Mouse (Mus musculus) forebrain, embryonic 11.5 days (tissue): ENCODE data around the gene Lrig3. TPM values are rescaled to one million over a fixed set of nuclear protein-coding genes. Genes with fewer than 3 reads are reported as not detected.
A peak's percentile ranks its signal among the peaks of the same experiment; 100 is the strongest.

Experiments
- ATAC-seq: fragments of 200-750 bp; cut with Nextera tagmentation; replicated peaks from 2 replicates; pipeline ENCODE4 v1.8.0; 2017; ENCODE audit warnings: moderate TSS enrichment; ENCODE audit not compliant: low FRiP score
- DNase-seq: peaks from one replicate; pipeline ENCODE4 v3.0.0-alpha.2; 2017; ENCODE audit warnings: low spot score
- H3K27ac ChIP-seq: fragments of 300-500 bp; sonication (generic); 2 replicates; pipeline ENCODE4 v1.5.1; 2014; ENCODE audit warnings: low read depth, low read length
- H3K27me3 ChIP-seq: fragments of 300-500 bp; sonication (generic); 2 replicates; pipeline ENCODE4 v1.6.1; 2014; ENCODE audit warnings: mild to moderate bottlenecking, low read length, mixed read lengths; ENCODE audit not compliant: control insufficient read depth, insufficient read depth
- H3K36me3 ChIP-seq: fragments of 300-500 bp; sonication (generic); 2 replicates; pipeline ENCODE4 v1.6.1; 2014; ENCODE audit warnings: mild to moderate bottlenecking, low read length, moderate library complexity, mixed read lengths; ENCODE audit not compliant: control insufficient read depth, insufficient read depth
- H3K4me1 ChIP-seq: fragments of 300-500 bp; sonication (generic); replicated peaks from 2 replicates; pipeline ENCODE4 v1.6.1; 2014; ENCODE audit warnings: low read length, mixed read lengths; ENCODE audit not compliant: control insufficient read depth, insufficient read depth
- H3K4me2 ChIP-seq: fragments of 300-500 bp; sonication (generic); 2 replicates; pipeline ENCODE4 v1.6.1; 2014; ENCODE audit warnings: low read depth, mild to moderate bottlenecking, low read length, moderate library complexity, mixed read lengths; ENCODE audit not compliant: severe bottlenecking
- H3K4me3 ChIP-seq: fragments of 300-500 bp; sonication (generic); 2 replicates; pipeline ENCODE4 v1.5.1; 2014; ENCODE audit warnings: low read depth, low read length
- H3K9ac ChIP-seq: fragments of 300-500 bp; sonication (generic); 2 replicates; pipeline ENCODE4 v1.6.1; 2014; ENCODE audit warnings: low read length
- H3K9me3 ChIP-seq: fragments of 300-500 bp; sonication (generic); 2 replicates; pipeline ENCODE4 v1.6.1; 2016; ENCODE audit warnings: low read length, mixed read lengths; ENCODE audit not compliant: control insufficient read depth
- WGBS: fragments of 180-500 bp; shearing (Covaris S2); extraction: QIAGEN DNeasy Blood & Tissue Kit; methylation state at CpG from one replicate; pipeline ENCODE4 v1.1.7; 2014; 5-methylcytosine and 5-hydroxymethylcytosine counted together
- polyA plus RNA-seq: library from polyadenylated mRNA; unstranded; fragments of >200 nt; fragmentation: Nextera tagmentation; extraction: Ambion mirVana; gene quantifications from 2 replicates; pipeline ENCODE4 v1.2.1, GENCODE M21; 2014

The Lrig3 gene
- polyA plus RNA-seq, 1 experiment from 2014 or later, result 10.9 TPM

GRCm38 (mm10) chr10:125937517-125938497 is 28.2 kb upstream of the Lrig3 start:
- ATAC-seq (no peak), DNase-seq (no peak)
- no peaks in the 10 kb centered on the region for H3K36me3 ChIP-seq
- H3K4me1 ChIP-seq, result no peaks in the 10 kb centered on the region; the same call in 1 of the 2 replicates
- H3K9ac ChIP-seq, result no peak overlapping the region
- H3K4me3 ChIP-seq, result no peak overlapping the region
- no peaks in the 10 kb centered on the region for H3K9me3 ChIP-seq
- H3K27ac ChIP-seq, result no peak overlapping the region
- no peak overlapping the region for H3K4me2 ChIP-seq
- H3K27me3 ChIP-seq, result no peaks in the 10 kb centered on the region
- 79% methylated on average over 11 of the region's 11 CpGs for WGBS

DNA sequence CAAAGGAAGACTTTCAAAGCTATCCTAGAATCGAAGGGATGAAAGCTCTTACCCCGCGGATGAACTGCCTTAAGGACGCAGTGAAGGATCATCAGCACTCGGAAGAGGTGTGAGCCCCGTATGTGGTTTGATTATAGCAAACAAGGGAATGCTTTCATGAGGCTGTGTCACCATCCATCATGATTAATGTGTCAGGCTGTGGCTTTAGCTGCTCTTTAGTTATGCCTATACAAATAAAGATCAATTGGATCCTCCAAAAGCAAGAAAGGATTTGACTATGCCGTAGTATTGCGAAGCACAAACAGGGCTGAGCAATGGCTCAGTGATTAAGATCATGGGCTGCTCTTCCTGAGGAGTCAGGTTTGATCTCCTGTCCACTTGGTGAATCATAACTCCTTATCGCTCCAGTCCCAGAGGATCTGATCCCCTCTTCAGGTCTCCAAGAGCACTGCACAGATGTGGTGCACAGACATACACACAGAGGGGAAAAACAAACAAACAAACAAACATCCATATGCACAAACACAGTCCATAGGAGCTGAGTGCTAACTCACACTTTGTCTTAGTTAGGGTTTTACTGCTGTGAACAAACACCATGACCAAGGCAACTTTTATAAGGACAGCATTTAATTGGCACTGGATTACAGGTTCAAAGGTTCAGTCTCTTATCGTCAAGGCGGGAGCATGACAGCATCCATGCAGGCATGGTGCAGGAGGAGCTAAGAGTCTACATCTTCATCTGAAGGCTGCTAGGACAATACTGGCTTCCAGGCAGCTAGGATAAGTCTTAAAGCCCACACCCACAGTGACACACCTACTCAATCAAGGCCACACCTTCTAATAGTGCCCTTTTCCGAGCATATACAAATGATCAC is 27.2 kb upstream of the Lrig3 start:
- Histone ChIP-seq H3K4me3 (no peak overlapping the region), H3K36me3 (no peaks in the 10 kb centered on the region), H3K9me3 (no peaks in the 10 kb centered on the region), H3K4me2 (no peak overlapping the region), H3K9ac (no peak overlapping the region), H3K27me3 (no peaks in the 10 kb centered on the region), H3K27ac (no peak overlapping the region), H3K4me1 (no peaks in the 10 kb centered on the region; the same call in 1 of the 2 replicates)
- DNase-seq (no peak), ATAC-seq (no peak)
- 92% methylated on average over 12 of the region's 12 CpGs for WGBS

DNA sequence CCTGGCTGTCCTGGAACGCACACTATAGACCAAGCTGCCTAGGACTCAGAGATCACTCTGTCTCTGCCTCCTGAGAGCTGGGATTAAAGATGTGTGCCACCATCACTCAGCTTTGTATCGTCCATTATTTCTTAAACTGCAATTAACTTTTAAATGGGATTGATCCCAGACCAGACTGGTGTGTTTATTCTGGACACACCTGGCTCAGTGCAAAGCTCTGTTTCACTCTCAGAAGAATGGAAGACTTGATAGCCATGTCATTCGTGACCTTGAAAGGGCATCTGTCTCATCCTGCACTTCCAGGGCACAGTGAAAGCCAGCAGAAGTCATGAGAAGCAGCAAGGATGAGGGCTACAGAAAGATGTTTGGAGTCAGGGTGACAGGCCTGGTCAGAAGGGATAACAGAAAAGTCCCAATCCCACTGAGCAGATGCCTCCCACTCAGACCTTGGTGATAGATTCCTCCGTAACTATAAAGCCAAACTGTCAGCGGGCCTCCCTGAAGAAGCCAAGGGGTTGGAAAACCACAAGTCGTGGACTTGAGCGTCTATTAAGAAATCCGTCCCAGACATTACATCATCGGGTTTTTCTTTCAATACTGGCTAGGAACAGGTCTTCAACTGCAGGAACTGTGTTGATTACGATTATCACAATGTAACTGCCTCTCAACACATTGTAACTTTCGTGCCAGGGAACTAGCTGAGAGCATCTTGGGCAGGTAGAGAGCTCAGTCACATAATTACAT is 25.5 kb upstream of the Lrig3 start:
- no peaks in the 10 kb centered on the region for H3K36me3 ChIP-seq
- ATAC-seq (no peak), DNase-seq (no peak)
- no peaks in the 10 kb centered on the region; the same call in 1 of the 2 replicates for H3K4me1 ChIP-seq
- no peak overlapping the region for H3K9ac ChIP-seq
- no peak overlapping the region for H3K27ac ChIP-seq
- no peaks in the 10 kb centered on the region for H3K9me3 ChIP-seq
- H3K27me3 ChIP-seq, result no peaks in the 10 kb centered on the region
- H3K4me2 ChIP-seq, result no peak overlapping the region
- no peak overlapping the region for H3K4me3 ChIP-seq
- WGBS, result 76% methylated on average over 11 of the region's 11 CpGs

DNA sequence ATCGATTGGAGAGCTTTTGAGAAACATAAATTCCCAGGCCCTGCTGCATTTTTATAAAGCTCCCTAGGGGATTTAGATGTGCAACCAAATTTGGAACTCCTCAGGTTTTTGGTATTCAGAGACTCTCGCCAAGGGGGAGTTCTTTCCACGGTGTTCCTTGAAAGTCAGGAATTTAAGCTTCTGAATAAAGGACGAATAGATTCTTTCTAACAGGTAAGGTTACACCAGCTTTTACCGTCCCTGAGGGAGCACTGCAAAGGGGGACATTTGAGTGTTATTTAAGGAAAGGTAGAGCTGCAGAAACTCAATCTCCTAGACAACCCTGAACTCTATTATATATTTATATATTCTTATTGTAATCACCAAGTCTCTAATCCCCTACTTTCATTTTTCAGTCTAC is 22.9 kb upstream of the Lrig3 start:
- Histone ChIP-seq H3K27ac (no peak overlapping the region), H3K4me1 (no peaks in the 10 kb centered on the region; the same call in 1 of the 2 replicates), H3K4me3 (no peak overlapping the region), H3K9ac (no peak overlapping the region), H3K9me3 (no peaks in the 10 kb centered on the region), H3K27me3 (no peaks in the 10 kb centered on the region), H3K36me3 (no peaks in the 10 kb centered on the region), H3K4me2 (no peak overlapping the region)
- WGBS, result 32% methylated on average over 5 of the region's 5 CpGs
- no peak for ATAC-seq
- DNase-seq, result no peak

DNA sequence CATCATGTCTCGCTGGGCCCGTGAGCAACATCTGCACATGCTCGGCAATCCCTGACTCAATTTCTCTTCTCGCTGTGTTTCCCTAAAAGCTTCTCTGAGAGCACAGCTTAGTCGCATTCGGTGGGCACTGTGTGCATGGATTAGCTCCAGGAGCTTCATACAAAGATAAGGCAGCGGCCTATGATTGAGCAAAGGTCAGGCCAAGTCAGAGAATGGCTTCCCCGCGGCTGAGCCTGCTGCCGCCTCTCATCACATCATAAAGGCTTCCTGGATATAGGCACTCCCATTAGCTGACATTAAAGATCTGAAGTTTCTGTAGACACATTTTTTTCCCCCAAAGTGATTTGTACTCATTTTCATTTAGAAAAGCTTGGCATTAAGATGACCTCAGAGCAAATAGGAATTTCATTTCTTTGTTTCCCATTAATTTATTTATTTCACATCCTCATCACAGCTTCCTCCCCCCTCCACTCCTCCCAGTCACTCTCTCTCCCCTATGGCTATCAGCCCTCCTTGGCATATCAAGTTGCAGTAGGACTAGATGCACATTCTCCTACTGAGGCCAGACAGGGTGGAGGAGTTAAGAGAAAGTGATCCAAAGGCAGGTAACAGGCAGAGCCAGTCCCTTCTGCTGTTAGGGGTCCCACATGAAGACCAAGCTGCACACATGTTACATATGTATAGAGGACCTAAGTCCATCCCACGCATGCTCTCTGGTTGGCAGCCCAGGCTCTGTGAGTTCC is 21.0 kb upstream of the Lrig3 start:
- WGBS, result 49% methylated on average over 11 of the region's 11 CpGs
- Histone ChIP-seq H3K27me3 (no peaks in the 10 kb centered on the region), H3K9ac (no peak overlapping the region), H3K4me1 (no peaks in the 10 kb centered on the region; the same call in 1 of the 2 replicates), H3K36me3 (no peaks in the 10 kb centered on the region), H3K4me2 (no peak overlapping the region), H3K9me3 (no peaks in the 10 kb centered on the region), H3K4me3 (no peak overlapping the region), H3K27ac (no peak overlapping the region)
- ATAC-seq (no peak), DNase-seq (no peak)

DNA sequence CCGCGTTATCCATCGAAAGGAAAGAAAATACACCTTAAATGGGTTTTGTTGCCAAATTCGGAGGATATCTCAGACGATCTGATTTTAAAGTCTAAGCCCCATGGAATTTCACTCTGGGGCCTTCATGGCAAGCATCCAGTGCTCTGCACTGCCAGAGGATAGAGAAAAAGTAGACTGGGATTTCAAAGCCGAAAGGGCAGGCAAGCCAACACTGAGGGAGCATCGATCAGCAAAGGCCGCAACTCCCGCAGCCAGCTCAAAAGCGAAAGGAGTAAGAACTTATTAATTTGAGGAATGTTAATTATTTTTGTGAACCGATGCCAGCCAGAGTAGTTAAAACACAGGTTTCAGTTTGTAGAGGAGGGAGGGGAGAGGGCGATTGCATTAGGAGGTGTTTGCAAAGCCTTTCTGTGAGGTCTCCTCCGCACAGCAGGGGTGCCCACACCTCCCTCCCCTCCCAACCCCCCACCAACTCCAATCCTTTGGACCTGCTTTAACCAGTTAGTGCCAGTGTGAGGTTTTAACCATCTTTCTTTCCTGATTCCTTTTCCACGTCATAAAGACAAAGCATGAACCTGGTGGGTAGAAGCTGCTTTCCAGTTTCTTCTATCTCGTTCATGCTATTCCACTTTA is 17.0 kb upstream of the Lrig3 start:
- ATAC-seq, result 0 out of 2 replicates have a peak, but pooled peaks have one; percentile 34
- no peaks in the 10 kb centered on the region for H3K27me3 ChIP-seq
- H3K36me3 ChIP-seq, result no peaks in the 10 kb centered on the region
- H3K4me1 ChIP-seq, result no peaks in the 10 kb centered on the region
- peak; percentile 55 for DNase-seq
- no peak overlapping the region for H3K27ac ChIP-seq
- WGBS, result 39% methylated on average over 15 of the region's 15 CpGs
- no peak overlapping the region for H3K4me2 ChIP-seq
- no peak overlapping the region for H3K9ac ChIP-seq
- no peak overlapping the region for H3K4me3 ChIP-seq
- no peaks in the 10 kb centered on the region for H3K9me3 ChIP-seq

DNA sequence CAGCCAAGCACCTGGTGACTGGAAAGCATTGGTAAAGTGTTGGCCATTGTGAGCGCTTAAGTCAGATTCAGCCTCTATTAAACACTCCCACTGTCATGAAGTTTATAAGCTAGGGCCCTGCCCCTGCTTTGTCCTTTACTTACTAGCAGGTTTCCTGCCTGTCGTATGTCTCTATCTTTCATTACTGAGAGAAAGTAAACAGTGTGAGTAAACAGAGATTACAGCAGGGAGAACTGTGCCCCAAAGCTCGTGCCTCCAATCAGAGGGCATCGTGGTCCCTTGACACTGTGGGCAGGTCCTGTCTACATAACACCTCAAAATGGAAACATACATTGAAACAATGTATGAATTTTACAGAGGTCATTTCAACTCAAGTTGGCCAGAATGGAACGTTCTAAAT is 14.3 kb upstream of the Lrig3 start:
- ATAC-seq (no peak), DNase-seq (no peak)
- Histone ChIP-seq H3K27me3 (no peaks in the 10 kb centered on the region), H3K4me1 (no peaks in the 10 kb centered on the region), H3K4me3 (no peak overlapping the region), H3K4me2 (no peak overlapping the region), H3K27ac (no peak overlapping the region), H3K9me3 (no peaks in the 10 kb centered on the region), H3K36me3 (no peaks in the 10 kb centered on the region), H3K9ac (no peak overlapping the region)
- WGBS, result 80% methylated on average over 5 of the region's 5 CpGs
